Mouse (Mus musculus): ENCODE data around the gene Fads1. TPM values are rescaled to one million over a fixed set of nuclear protein-coding genes. Genes with fewer than 3 reads are reported as not detected.
A peak's percentile ranks its signal among the peaks of the same experiment; 100 is the strongest.
"Not testable (repeated sequence)": the region's sequence is repeated elsewhere in the genome, so short reads cannot be mapped to it uniquely, and the experiment has no call there.

The Fads1 gene
- polyA plus RNA-seq, 1 experiment from 2014 or later: 142 TPM

DNA sequence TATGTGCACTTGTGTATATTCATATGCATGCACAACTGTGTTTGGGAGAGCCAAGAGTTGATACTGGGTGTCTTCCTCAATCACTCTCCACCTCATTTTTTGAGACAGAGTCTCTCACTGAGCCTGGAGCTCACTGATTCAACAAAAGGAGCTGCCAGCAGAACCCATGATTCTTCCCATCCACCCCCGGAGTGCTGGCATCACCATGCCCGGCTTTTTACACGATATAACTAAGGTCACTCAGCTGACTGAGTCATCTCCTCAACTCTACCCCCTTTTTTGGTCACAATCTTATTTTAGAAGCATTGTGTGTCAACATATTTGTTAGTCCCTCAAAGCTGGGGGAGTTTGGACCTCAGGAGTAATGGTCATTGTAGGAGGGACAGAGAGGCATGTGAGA is 18.8 kb upstream of the Fads1 start:
- H3K27me3 ChIP-seq (replicated peaks; ENCODE audit: control insufficient read depth, insufficient read depth, low read length): no peaks in the 10 kb centered on the region
- no peak overlapping the region for H3K4me2 ChIP-seq (ENCODE audit: low read length)
- H3K9me3 ChIP-seq (ENCODE audit: control insufficient read depth, low read length): no peaks in the 10 kb centered on the region
- ATAC-seq (replicated peaks; ENCODE audit: low FRiP score, low TSS enrichment, low read depth) (no peak), DNase-seq (ENCODE audit: low spot score) (no peak)
- no peaks in the 10 kb centered on the region for H3K36me3 ChIP-seq (ENCODE audit: control insufficient read depth, insufficient read depth, low read length)
- no peak overlapping the region for H3K27ac ChIP-seq (ENCODE audit: low read depth)
- no peak overlapping the region for H3K4me3 ChIP-seq (ENCODE audit: low read depth, low read length)
- no peak overlapping the region for H3K9ac ChIP-seq (ENCODE audit: low read length)
- H3K4me1 ChIP-seq (replicated peaks; ENCODE audit: control insufficient read depth, insufficient read depth, low read length): no peaks in the 10 kb centered on the region
- WGBS: 92% methylated on average over 3 of the region's 3 CpGs

DNA sequence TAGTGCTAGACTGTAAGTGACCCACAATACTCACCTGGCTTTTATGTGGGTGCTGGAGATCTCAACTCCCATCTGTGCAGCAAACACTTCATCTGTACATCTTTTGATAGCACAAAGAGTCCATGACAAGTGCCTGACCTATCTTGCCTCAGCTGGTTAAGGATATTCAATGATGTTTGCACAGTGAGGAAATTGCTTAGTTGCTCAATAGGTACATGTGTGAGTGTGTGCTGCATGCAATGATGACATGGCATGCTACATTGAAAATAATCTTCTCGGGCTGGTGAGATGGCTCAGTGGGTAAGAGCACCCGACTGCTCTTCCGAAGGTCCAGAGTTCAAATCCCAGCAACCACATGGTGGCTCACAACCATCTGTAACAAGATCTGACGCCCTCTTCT is 16.8 kb upstream of the Fads1 start:
- WGBS: 88% methylated on average over 3 of the region's 4 CpGs
- H3K9ac ChIP-seq (ENCODE audit: low read length): not testable (repeated sequence)

DNA sequence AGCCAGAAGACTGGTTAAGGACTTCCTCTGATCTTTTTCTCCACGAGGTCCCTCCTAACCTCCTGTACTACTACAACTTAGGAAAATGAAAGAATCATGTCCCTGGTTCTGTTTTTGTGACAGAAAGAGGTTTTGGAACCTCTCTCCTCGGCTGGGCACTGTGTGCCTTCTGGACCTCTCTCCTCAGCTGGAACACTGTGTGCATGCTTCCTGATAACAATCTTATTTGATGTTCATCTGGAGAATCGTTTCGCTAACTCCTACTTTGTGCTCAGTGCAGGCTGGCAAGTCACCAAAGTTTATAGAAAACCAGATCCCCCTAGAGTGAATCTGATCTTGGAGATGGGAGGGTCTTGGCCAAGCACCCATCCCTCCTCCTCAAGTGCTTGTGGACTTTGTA is 15.6 kb upstream of the Fads1 start:
- H3K4me3 ChIP-seq (ENCODE audit: low read depth, low read length): no peak overlapping the region
- H3K9me3 ChIP-seq (ENCODE audit: control insufficient read depth, low read length): no peaks in the 10 kb centered on the region
- 70% methylated on average over 4 of the region's 4 CpGs for WGBS
- DNase-seq (ENCODE audit: low spot score) (peak; percentile 25), ATAC-seq (replicated peaks; ENCODE audit: low FRiP score, low TSS enrichment, low read depth) (no peak)
- H3K36me3 ChIP-seq (ENCODE audit: control insufficient read depth, insufficient read depth, low read length): no peaks in the 10 kb centered on the region
- H3K27ac ChIP-seq (ENCODE audit: low read depth): no peak overlapping the region
- H3K9ac ChIP-seq (ENCODE audit: low read length): no peak overlapping the region
- H3K4me2 ChIP-seq (ENCODE audit: low read length): no peak overlapping the region
- no peaks in the 10 kb centered on the region for H3K4me1 ChIP-seq (replicated peaks; ENCODE audit: control insufficient read depth, insufficient read depth, low read length)
- no peaks in the 10 kb centered on the region for H3K27me3 ChIP-seq (replicated peaks; ENCODE audit: control insufficient read depth, insufficient read depth, low read length)

More for the DNA sequence above, 16.8 kb upstream of the Fads1 start:
- H3K4me3 ChIP-seq (ENCODE audit: low read depth, low read length); H3K27me3 ChIP-seq (replicated peaks; ENCODE audit: control insufficient read depth, insufficient read depth, low read length); H3K9me3 ChIP-seq (ENCODE audit: control insufficient read depth, low read length); H3K4me1 ChIP-seq (replicated peaks; ENCODE audit: control insufficient read depth, insufficient read depth, low read length); H3K27ac ChIP-seq (ENCODE audit: low read depth); ATAC-seq (replicated peaks; ENCODE audit: low FRiP score, low TSS enrichment, low read depth); H3K4me2 ChIP-seq (ENCODE audit: low read length); H3K36me3 ChIP-seq (ENCODE audit: control insufficient read depth, insufficient read depth, low read length): not testable (repeated sequence)
- DNase-seq (ENCODE audit: low spot score): peak; percentile 18

DNA sequence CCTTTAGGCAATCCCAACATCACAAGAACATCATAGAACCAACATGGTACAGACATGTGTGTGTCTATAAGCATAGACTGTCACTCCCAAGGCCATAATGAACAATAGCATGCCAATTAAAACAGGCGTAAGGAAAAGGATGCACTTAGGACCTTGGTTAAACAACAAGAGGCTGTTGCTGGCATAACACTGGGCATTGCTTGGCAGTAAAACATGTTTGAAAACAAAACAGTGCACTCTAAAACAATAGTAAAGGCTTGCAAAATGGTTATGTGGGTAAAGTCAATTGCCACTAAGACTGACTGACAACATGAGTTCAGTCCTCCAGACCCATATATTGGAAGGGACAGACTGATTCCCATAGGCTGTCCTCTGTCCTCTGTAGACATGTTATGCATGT is 14.7 kb upstream of the Fads1 start:
- H3K9me3 ChIP-seq (ENCODE audit: control insufficient read depth, low read length): no peaks in the 10 kb centered on the region
- DNase-seq (ENCODE audit: low spot score) (peak; percentile 24), ATAC-seq (replicated peaks; ENCODE audit: low FRiP score, low TSS enrichment, low read depth) (no peak)
- no peaks in the 10 kb centered on the region for H3K27me3 ChIP-seq (replicated peaks; ENCODE audit: control insufficient read depth, insufficient read depth, low read length)
- H3K36me3 ChIP-seq (ENCODE audit: control insufficient read depth, insufficient read depth, low read length): no peaks in the 10 kb centered on the region
- no peak overlapping the region for H3K4me2 ChIP-seq (ENCODE audit: low read length)
- H3K27ac ChIP-seq (ENCODE audit: low read depth): no peak overlapping the region
- WGBS: 92% methylated on average over 1 of the region's 1 CpGs
- H3K9ac ChIP-seq (ENCODE audit: low read length): no peak overlapping the region
- no peaks in the 10 kb centered on the region for H3K4me1 ChIP-seq (replicated peaks; ENCODE audit: control insufficient read depth, insufficient read depth, low read length)
- no peak overlapping the region for H3K4me3 ChIP-seq (ENCODE audit: low read depth, low read length)

DNA sequence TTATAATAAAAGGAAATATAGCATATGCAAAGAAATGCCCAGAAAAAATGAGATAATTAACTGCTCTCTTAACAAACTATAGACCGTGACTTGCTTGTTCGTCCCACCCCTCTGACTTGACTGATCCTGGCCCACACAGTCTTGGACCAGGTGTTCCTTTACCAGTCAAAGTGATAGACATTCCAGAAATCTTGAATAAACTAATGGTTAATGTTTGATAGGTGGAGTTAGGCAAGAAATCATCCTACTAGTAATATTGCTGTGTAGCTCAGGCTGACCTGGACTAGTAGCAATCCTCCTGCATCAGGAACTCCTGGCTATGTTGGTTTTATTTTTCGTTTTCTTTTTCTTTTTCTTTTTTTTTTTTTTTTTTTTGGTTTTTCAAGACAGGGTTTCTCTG is 14.2 kb upstream of the Fads1 start:
- H3K4me3 ChIP-seq (ENCODE audit: low read depth, low read length): no peak overlapping the region
- no peak overlapping the region for H3K9ac ChIP-seq (ENCODE audit: low read length)
- H3K27me3 ChIP-seq (replicated peaks; ENCODE audit: control insufficient read depth, insufficient read depth, low read length): no peaks in the 10 kb centered on the region
- no peak for ATAC-seq (replicated peaks; ENCODE audit: low FRiP score, low TSS enrichment, low read depth)
- 79% methylated on average over 3 of the region's 3 CpGs for WGBS
- no peaks in the 10 kb centered on the region for H3K9me3 ChIP-seq (ENCODE audit: control insufficient read depth, low read length)
- no peak overlapping the region for H3K27ac ChIP-seq (ENCODE audit: low read depth)
- no peak overlapping the region for H3K4me2 ChIP-seq (ENCODE audit: low read length)
- DNase-seq (ENCODE audit: low spot score): peak; percentile 41
- no peaks in the 10 kb centered on the region for H3K36me3 ChIP-seq (ENCODE audit: control insufficient read depth, insufficient read depth, low read length)
- no peaks in the 10 kb centered on the region for H3K4me1 ChIP-seq (replicated peaks; ENCODE audit: control insufficient read depth, insufficient read depth, low read length)

DNA sequence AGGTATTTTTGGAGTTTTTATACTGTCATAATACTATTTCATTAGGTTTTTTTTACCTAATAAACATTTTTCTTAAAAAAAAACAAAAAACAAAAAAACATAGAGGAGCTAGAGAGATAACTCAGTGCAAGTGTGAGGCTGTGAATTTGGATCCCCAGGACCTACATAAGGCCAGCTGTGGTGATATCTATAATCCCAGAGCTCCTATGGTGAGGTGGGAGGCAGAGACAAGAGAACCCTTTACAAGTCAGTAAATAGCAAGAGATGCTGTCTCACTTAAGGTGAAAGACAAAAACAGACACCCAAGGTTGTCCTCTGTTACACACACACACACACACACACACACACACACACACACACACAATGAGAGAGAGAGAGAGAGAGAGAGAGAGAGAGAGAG is 13.5 kb upstream of the Fads1 start:
- Histone ChIP-seq H3K4me2 (ENCODE audit: low read length) (no peak overlapping the region), H3K27ac (ENCODE audit: low read depth) (no peak overlapping the region), H3K4me3 (ENCODE audit: low read depth, low read length) (no peak overlapping the region), H3K36me3 (ENCODE audit: control insufficient read depth, insufficient read depth, low read length) (no peaks in the 10 kb centered on the region), H3K9me3 (ENCODE audit: control insufficient read depth, low read length) (no peaks in the 10 kb centered on the region), H3K4me1 (replicated peaks; ENCODE audit: control insufficient read depth, insufficient read depth, low read length) (no peaks in the 10 kb centered on the region), H3K27me3 (replicated peaks; ENCODE audit: control insufficient read depth, insufficient read depth, low read length) (no peaks in the 10 kb centered on the region), H3K9ac (ENCODE audit: low read length) (no peak overlapping the region)
- DNase-seq (ENCODE audit: low spot score) (no peak), ATAC-seq (replicated peaks; ENCODE audit: low FRiP score, low TSS enrichment, low read depth) (no peak)

DNA sequence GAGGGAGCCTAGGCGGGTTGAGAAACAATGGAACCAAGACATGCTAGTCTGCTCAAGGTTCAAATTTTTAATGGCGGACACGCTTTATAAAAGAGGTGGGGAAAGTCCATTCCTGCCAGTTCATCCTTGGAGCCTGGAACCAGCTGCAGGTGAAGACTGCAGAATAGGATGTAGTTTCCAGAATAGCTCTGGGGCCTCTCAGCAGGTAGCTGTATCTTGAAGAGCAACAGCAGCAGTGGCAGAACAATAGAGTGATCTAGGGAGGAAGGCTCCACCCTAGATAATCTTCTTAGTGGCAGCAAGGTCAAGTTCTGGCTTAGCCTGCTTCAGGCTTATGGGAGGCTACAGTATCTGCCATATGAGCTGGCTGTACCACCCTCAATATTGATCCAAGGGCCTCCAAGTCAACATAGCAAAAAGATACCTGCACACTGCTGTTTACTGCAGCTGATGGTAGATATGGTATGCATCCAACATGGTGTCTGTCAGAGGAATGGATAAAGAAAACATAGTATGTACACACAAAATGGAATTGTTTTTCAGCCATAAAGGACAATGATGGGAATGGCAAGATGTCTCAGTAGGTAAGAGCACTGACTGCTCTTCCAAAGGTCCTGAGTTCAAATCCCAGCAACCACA is 12.9 kb upstream of the Fads1 start:
- not testable (repeated sequence) for H3K27ac ChIP-seq (ENCODE audit: low read depth); H3K4me2 ChIP-seq (ENCODE audit: low read length); H3K4me3 ChIP-seq (ENCODE audit: low read depth, low read length); H3K36me3 ChIP-seq (ENCODE audit: control insufficient read depth, insufficient read depth, low read length); H3K27me3 ChIP-seq (replicated peaks; ENCODE audit: control insufficient read depth, insufficient read depth, low read length); H3K9ac ChIP-seq (ENCODE audit: low read length); H3K9me3 ChIP-seq (ENCODE audit: control insufficient read depth, low read length); H3K4me1 ChIP-seq (replicated peaks; ENCODE audit: control insufficient read depth, insufficient read depth, low read length); ATAC-seq (replicated peaks; ENCODE audit: low FRiP score, low TSS enrichment, low read depth)
- DNase-seq (ENCODE audit: low spot score): peak; percentile 38
- WGBS: 83% methylated on average over 3 of the region's 3 CpGs

DNA sequence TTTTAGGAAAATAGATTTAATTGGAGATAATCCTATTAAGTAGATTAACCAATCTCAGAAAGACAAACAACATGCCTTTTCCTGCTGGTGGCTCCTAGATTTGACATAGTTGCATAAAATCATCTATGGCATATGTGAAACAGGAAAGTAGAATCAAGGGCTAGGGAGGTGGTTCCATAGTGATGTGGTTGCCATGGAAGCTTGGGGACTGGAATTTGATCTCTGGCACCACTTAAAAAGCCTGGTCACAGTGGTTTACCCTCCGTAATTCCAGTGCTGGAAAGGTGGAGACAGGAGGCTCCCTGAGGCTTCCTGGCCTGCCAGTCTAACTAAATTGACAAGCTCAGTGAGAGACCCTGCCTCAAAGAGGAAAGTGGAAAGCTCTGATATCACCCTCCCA is 12.2 kb upstream of the Fads1 start:
- WGBS: 48% methylated on average over 1 of the region's 1 CpGs
- H3K27ac ChIP-seq (ENCODE audit: low read depth): no peak overlapping the region
- H3K4me2 ChIP-seq (ENCODE audit: low read length): no peak overlapping the region
- no peaks in the 10 kb centered on the region for H3K27me3 ChIP-seq (replicated peaks; ENCODE audit: control insufficient read depth, insufficient read depth, low read length)
- no peak overlapping the region for H3K9ac ChIP-seq (ENCODE audit: low read length)
- no peaks in the 10 kb centered on the region for H3K4me1 ChIP-seq (replicated peaks; ENCODE audit: control insufficient read depth, insufficient read depth, low read length)
- H3K36me3 ChIP-seq (ENCODE audit: control insufficient read depth, insufficient read depth, low read length): no peaks in the 10 kb centered on the region
- H3K9me3 ChIP-seq (ENCODE audit: control insufficient read depth, low read length): no peaks in the 10 kb centered on the region
- ATAC-seq (replicated peaks; ENCODE audit: low FRiP score, low TSS enrichment, low read depth) (no peak), DNase-seq (ENCODE audit: low spot score) (peak; percentile 46)
- H3K4me3 ChIP-seq (ENCODE audit: low read depth, low read length): no peak overlapping the region

DNA sequence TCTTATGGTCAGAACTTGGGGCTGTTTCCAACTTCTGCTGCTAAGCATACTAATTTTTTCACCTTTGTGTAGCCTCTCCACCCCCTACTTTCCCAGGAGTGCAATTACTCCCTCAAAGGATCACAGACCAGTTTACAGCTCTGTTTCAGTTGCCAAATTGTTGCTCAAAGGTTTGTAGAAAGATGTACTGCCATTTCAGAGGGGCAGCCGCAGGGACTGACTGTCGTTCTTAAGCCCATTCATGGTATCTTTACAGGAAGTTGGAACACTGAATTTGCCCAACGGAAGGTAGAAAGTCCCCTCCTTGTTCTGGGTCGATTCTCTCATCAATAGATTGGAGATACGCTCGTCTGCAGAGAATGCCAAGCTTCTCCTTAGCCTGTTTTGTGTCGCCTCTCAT is 11.3 kb upstream of the Fads1 start:
- no peak overlapping the region for H3K27ac ChIP-seq (ENCODE audit: low read depth)
- 81% methylated on average over 7 of the region's 7 CpGs for WGBS
- ATAC-seq (replicated peaks; ENCODE audit: low FRiP score, low TSS enrichment, low read depth): no peak
- no peaks in the 10 kb centered on the region for H3K27me3 ChIP-seq (replicated peaks; ENCODE audit: control insufficient read depth, insufficient read depth, low read length)
- H3K9ac ChIP-seq (ENCODE audit: low read length): no peak overlapping the region
- H3K4me3 ChIP-seq (ENCODE audit: low read depth, low read length): no peak overlapping the region
- H3K36me3 ChIP-seq (ENCODE audit: control insufficient read depth, insufficient read depth, low read length): no peaks in the 10 kb centered on the region
- no peaks in the 10 kb centered on the region for H3K9me3 ChIP-seq (ENCODE audit: control insufficient read depth, low read length)
- H3K4me1 ChIP-seq (replicated peaks; ENCODE audit: control insufficient read depth, insufficient read depth, low read length): no peaks in the 10 kb centered on the region
- no peak for DNase-seq (ENCODE audit: low spot score)
- H3K4me2 ChIP-seq (ENCODE audit: low read length): no peak overlapping the region

Data from intestine, embryonic 14.5 days (tissue).